Mouse (Mus musculus) heart, postnatal 4 days (tissue): Measurements from ENCODE around the gene Dennd5b. TPM values are rescaled to one million over a fixed set of nuclear protein-coding genes. Genes with fewer than 3 reads are reported as not detected.
A peak's percentile ranks its signal among the peaks of the same experiment; 100 is the strongest.
"Not testable (repeated sequence)": the region's sequence is repeated elsewhere in the genome, so short reads cannot be mapped to it uniquely, and the experiment has no call there.

ENCODE experiments used
- DNase-seq: peaks from one replicate; pipeline ENCODE4 v3.0.0; 2021
- total RNA-seq, 2 experiments: library from RNA; stranded (reverse); gene quantifications; 2 replicates each; pipeline ENCODE4 v1.2.3; 2021

Gene Dennd5b
- 10 to 100 TPM; 37.9 to 41.0 TPM for total RNA-seq

GRCm38 (mm10) chr6:149101076-149101942 is at the start of gene Dennd5b:
Gene Dennd5b, minus strand, starts transcription at chr6:149101680.
- peak; percentile 86 for DNase-seq

- no peak for DNase-seq
Measured at GRCm38 (mm10) chr6:149148436-149149229, 47.2 kb upstream of the Dennd5b start.

GRCm38 (mm10) chr6:149145143-149145542 is 43.7 kb upstream of the Dennd5b start:
- no peak for DNase-seq

- DNase-seq, result peak; percentile 90
Measured at GRCm38 (mm10) chr6:149141393-149142173, 40.1 kb upstream of the Dennd5b start.

GRCm38 (mm10) chr6:149139471-149139870 is 38.0 kb upstream of the Dennd5b start, which contains the start of gene Etfbkmt:
Gene Etfbkmt, plus strand, starts transcription at chr6:149139849.
- no peak for DNase-seq

- no peak for DNase-seq
Measured at GRCm38 (mm10) chr6:149139011-149139410, 37.5 kb upstream of the Dennd5b start.

GRCm38 (mm10) chr6:149137936-149138335 is 36.5 kb upstream of the Dennd5b start:
- DNase-seq, result no peak

GRCm38 (mm10) chr6:149135631-149136030 is 34.2 kb upstream of the Dennd5b start:
- no peak for DNase-seq

GRCm38 (mm10) chr6:149134391-149135150 is 33.1 kb upstream of the Dennd5b start:
- DNase-seq, result no peak

- peak; percentile 52 for DNase-seq
Measured at GRCm38 (mm10) chr6:149132311-149133077, 31.0 kb upstream of the Dennd5b start.

- DNase-seq, result no peak
Measured at GRCm38 (mm10) chr6:149131111-149131510, 29.6 kb upstream of the Dennd5b start.

GRCm38 (mm10) chr6:149129870-149130269 is 28.4 kb upstream of the Dennd5b start, which contains the start of gene Gm10203:
Gene Gm10203, plus strand, starts transcription at chr6:149130170.
- not testable (repeated sequence) for DNase-seq

GRCm38 (mm10) chr6:149126675-149127074 is 25.2 kb upstream of the Dennd5b start:
- DNase-seq, result peak; percentile 56

GRCm38 (mm10) chr6:149123042-149123441 is 21.6 kb upstream of the Dennd5b start:
- no peak for DNase-seq

- DNase-seq, result peak; percentile 70
Measured at GRCm38 (mm10) chr6:149119853-149120252, 18.4 kb upstream of the Dennd5b start.

- DNase-seq, result no peak
Measured at GRCm38 (mm10) chr6:149118935-149119334, 17.5 kb upstream of the Dennd5b start.

- DNase-seq, result no peak
Measured at GRCm38 (mm10) chr6:149116992-149117391, 15.5 kb upstream of the Dennd5b start.

- DNase-seq, result no peak
Measured at GRCm38 (mm10) chr6:149108909-149109308, 7.4 kb upstream of the Dennd5b start.

GRCm38 (mm10) chr6:149107615-149108014 is 6.1 kb upstream of the Dennd5b start:
- no peak for DNase-seq

- no peak for DNase-seq
Measured at GRCm38 (mm10) chr6:149103451-149103850, 2.0 kb upstream of the Dennd5b start.

GRCm38 (mm10) chr6:149101943-149102243 is 413 bp upstream of the Dennd5b start:
- no peak for DNase-seq
